Mouse (Mus musculus) gonadal fat pad, adult 2 months (tissue): ENCODE measurements around the gene Tmem42. TPM values are rescaled to one million over a fixed set of nuclear protein-coding genes. Genes with fewer than 3 reads are reported as not detected.
A peak's percentile ranks its signal among the peaks of the same experiment; 100 is the strongest.

ENCODE experiments used
- DNase-seq: peaks from one replicate; pipeline ENCODE4 v3.0.0-alpha.2; 2012; ENCODE audit warnings: low read depth
- polyA plus RNA-seq: library from polyadenylated mRNA; depleted of rRNA; stranded (reverse); fragments of >200 nt; gene quantifications from 2 replicates; pipeline ENCODE4 v1.2.3, GENCODE M21; 2012; rRNA removed

Tmem42 gene
- 20.8 and 23.1 TPM in 2 replicates for polyA plus RNA-seq

GRCm38 (mm10) chr9:123020995-123021631 lies at the start of gene Tmem42:
Gene Tmem42, plus strand, starts transcription at chr9:123021326.
- peak; percentile 28 for DNase-seq

DNA sequence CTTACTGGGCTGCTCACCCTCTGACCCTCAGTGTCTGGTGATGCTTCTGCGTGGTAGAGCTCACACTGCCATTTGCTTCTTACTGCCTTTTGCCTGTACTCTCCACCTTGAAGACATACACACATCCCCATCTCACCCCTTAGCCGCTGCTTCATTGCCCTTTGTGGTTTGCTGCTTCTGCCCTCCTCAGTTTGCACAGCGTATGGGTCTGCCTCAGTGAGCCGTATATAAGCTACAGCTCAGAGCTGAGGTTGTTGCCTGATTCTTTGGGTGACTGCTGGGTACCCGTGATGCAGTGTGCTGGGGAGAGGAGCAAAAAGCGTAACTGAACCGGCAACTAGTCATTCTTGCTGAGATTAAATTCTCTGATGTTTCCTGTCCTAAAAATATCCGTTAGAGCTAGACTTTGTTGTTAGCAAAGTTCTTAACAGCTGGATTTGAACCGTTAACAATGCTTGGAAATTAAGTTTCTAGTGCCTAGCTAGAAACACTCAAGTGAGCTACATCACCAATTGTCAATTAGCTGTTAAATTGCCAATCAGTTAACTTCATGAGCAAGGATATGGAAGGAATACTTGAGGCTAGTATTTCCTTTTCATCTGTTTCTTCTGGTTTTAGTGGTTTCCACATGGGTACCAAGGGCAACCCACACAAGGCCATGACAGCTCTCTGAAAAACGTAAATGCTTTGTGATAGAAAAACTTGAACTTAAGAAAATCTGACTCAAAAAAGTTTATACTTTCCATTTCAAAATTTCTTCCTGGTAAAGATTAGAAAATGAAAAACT lies 22.5 kb upstream of the Tmem42 start:
- DNase-seq = no peak

DNA sequence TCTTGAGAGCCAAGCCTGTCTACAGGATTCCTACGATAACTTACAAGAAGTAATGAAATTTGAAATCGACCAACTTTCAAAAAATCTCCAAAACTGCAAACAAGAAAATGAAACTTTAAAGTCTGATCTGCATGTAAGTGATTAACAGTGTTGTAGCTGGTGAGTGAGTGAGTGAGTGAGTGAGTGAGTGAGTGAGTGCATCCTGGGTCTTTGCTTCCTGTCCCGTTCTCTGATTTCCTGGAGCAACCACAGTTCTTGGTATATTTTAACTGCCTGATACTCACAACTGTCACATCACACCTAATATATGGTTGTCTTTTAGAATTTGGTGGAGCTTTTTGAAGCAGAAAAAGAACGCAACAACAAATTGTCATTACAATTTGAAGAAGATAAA lies 21.9 kb upstream of the Tmem42 start:
- DNase-seq = no peak

GRCm38 (mm10) chr9:123004718-123005117 lies 16.4 kb upstream of the Tmem42 start:
- no peak for DNase-seq

DNA sequence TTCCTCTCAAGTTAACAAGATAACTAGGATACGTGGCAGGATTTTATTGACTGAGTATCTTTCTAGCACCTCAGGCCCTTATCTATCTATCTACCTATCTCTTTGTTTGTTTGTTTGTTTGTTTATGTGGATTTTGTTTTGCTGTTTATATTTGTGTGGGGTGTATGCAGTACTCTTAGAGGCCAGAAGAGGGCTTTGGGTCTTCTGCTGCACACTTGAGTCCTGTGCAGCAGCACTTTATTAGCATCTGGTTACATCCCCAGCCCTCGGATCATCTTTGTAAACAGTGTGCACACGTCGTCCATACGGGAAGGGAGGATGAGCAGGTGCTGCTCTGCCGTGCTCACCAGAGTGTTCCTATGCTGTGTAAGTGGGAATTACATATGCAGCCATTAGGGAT lies 15.1 kb upstream of the Tmem42 start:
- DNase-seq = no peak

- DNase-seq = no peak
Measured at GRCm38 (mm10) chr9:123021636-123022379, 682 bp downstream of the Tmem42 start.

- no peak for DNase-seq
Measured at GRCm38 (mm10) chr9:123024201-123024600, 3.1 kb downstream of the Tmem42 start.

- DNase-seq = no peak
Measured at GRCm38 (mm10) chr9:123031496-123032246, 10.5 kb downstream of the Tmem42 start.

DNA sequence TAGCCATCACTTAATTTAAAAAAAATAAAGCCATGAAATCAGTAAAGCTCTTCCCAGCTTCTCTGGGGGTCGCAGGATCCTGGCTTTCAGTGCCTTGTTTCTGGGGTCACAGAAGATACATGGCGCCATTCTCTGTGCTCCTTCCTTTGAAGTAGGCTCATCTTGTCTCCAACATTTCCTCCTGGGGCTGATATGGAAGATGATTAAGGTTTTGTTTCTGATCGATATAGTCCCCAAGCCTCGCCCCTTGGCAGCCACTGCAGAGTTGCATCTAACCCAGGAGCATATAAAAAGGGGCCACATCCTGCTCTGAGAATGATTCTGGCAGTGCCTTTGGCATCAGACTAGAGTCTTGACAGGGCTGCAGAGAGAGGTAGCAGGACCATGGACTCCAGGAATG lies 13.3 kb downstream of the Tmem42 start, which contains the start of gene Tgm4:
Tgm4 (plus strand) TSS at position 301 of the 400 bp plus-strand sequence.
- DNase-seq = no peak

DNA sequence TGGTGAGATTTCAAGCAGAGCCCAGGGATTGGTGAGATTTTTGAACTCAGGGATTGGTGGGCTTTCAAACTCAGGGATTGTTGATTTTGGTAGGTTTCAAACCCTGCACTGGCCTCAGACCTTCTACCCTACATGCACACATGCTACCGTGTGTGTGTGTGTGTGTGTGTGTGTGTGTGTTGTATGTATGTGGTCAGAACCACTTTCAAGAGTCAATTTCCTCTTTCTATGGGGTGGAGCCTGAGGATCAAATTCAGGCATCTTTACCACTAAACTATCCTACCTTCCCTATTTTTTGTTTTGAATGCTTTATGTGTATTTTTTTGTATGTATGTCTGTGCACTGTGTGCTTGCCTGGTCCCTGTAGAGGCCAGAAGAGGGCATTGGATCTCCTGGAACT lies 26.5 kb downstream of the Tmem42 start:
- DNase-seq = no peak

GRCm38 (mm10) chr9:123058724-123059292 lies 37.7 kb downstream of the Tmem42 start:
- DNase-seq = no peak

DNA sequence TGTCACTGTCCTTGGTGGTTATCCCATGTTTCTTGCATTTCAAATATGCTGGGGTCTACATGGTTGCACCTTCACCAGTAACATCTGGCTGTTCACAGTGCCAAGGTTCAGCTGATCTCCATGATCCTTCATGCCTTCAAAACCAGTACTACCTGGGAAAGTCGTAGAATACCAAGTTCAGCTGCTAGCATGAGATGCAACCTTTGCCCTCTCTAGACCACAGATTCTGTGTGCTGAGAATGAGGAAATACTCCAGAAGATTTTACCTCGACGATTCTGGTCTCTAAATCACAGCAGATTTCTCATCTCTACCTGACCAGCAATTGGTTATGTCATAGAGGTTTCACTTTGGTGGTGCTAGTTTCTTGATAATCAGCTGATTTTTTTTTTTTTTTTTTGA lies 39.0 kb downstream of the Tmem42 start:
- DNase-seq = no peak

Other genes starting within 250 kb of the Tmem42 start
- gene Tcaim, start 215.8 kb upstream of the Tmem42 start, polyA plus RNA-seq = 4.6 and 4.8 TPM in 2 replicates
- not detected in 2 replicates for gene Gm35549, start 177.3 kb upstream of the Tmem42 start, polyA plus RNA-seq
- gene Zfp445, start 155.3 kb upstream of the Tmem42 start, polyA plus RNA-seq = 43.2 and 47.8 TPM in 2 replicates
- 5.2 and 11.4 TPM in 2 replicates for gene Zkscan7, start 135.6 kb upstream of the Tmem42 start, polyA plus RNA-seq
- 1.2 and 1.7 TPM in 2 replicates for gene Zfp105, start 98.3 kb upstream of the Tmem42 start, polyA plus RNA-seq
- gene 1110059G10Rik, start 70.3 kb upstream of the Tmem42 start, polyA plus RNA-seq = 2.1 and 3.4 TPM in 2 replicates
- 0.42 and 1.3 TPM in 2 replicates for gene Kif15, start 70.3 kb upstream of the Tmem42 start, polyA plus RNA-seq
- 0.42 and 0.48 TPM in 2 replicates for gene Tgm4, start 13.4 kb downstream of the Tmem42 start, polyA plus RNA-seq
- gene Zdhhc3, start 91.9 kb downstream of the Tmem42 start, polyA plus RNA-seq = 117 and 118 TPM in 2 replicates
- gene Exosc7, start 91.9 kb downstream of the Tmem42 start, polyA plus RNA-seq = 25.5 and 26.0 TPM in 2 replicates
- 150 and 164 TPM in 2 replicates for gene Clec3b, start 129.6 kb downstream of the Tmem42 start, polyA plus RNA-seq
- gene Cdcp1, start 194.7 kb downstream of the Tmem42 start, polyA plus RNA-seq = 26.3 and 28.5 TPM in 2 replicates
- gene Tmem158, start 239.4 kb downstream of the Tmem42 start, polyA plus RNA-seq = 13.6 and 19.1 TPM in 2 replicates